Mouse (Mus musculus) testis, adult 2 months (tissue): ENCODE results near the gene Nek11.

ENCODE experiments used
- CTCF ChIP-seq: fragments of 200-500 bp; IDR thresholded peaks from 2 replicates; pipeline ENCODE4 v1.5.1; 2012; ENCODE audit warnings: low read depth, mild to moderate bottlenecking, inconsistent platforms, low read length, moderate library complexity; ENCODE audit not compliant: control insufficient read depth, insufficient read depth, insufficient replicate concordance
- POLR2A ChIP-seq: fragments of 200-500 bp; IDR thresholded peaks from 2 replicates; pipeline ENCODE4 v1.6.1; 2012; ENCODE audit warnings: low read depth, mild to moderate bottlenecking, inconsistent platforms, low read length, moderate library complexity; ENCODE audit not compliant: control insufficient read depth

DNA sequence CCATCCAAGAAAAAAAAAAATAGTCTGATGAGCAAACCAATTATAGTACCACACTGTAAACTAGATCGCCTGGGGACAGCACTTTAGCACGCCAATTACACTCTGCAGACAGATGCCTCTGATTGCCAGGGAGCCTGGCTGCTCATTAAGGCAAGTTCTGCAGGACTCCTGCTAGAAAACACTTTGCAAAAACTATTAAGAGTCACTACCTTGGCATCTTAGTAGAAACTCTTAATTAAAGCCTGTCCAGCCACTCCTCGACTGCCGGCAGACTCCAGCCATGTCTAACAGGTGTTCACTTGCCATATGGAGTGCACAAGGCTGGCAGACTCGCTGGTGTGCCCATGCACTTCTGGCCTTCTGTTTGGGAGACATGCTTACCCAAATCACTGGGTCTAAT lies 46.3 kb downstream of the Nek11 start:
- TF ChIP-seq CTCF (no peak), POLR2A (no peak)
